Mouse (Mus musculus) cerebellum, adult 8-10 months (tissue): Measurements from ENCODE around the gene Acmsd.
"Not testable (repeated sequence)": the region's sequence is repeated elsewhere in the genome, so short reads cannot be mapped to it uniquely, and the experiment has no call there.

Experiments
- DNase-seq: peaks from one replicate; pipeline ENCODE4 v3.0.0; 2022

Gene Acmsd

DNA sequence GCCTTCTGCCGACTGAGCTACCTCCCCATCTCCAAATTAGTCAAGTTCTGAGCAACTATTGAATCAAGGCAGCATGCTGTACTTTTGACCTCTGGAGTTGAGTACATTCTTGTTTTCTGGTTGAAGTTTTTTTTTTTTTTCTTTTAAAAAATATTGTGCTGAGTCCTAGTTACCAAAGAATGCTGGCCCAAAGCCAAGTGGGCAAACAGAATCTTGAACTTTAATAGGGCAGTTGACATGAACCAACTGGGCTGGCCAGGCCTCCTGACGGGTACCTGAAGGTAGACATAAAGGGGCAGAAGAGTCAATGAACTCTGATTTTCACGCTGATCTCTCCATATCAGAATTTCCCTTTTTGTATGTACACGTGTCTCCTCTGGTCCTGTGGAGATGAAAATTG, at the start of gene Acmsd:
Acmsd (plus strand) TSS at position 318 of the 400 bp plus-strand sequence.
- no peak for DNase-seq

GRCm38 (mm10) chr1:127679498-127680133, 49.6 kb upstream of the Acmsd start, which contains the start of gene Tmem163:
Tmem163 (minus strand) TSS chr1:127679548.
- peak; percentile 71 for DNase-seq

DNA sequence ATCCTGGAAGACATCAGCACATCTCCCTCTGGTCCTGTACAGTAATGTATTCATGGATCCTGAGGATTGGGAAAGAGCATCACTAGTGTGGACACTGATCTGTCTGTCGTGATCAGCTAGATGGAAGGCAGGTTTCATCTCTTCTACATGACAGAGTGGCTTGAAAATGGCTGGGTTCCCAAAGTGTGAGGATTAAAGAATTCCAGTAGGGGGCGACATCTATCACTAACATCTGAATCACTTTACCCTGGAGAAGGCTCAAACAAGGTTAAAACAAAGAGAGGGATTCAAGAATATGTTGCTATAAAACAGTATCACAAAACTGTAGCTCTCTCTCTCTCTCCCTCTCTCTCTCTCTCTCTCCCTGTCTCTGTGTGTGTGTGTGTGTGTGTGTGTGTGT, 32.7 kb upstream of the Acmsd start:
- no peak for DNase-seq

- no peak for DNase-seq
Observed at GRCm38 (mm10) chr1:127702187-127702586, 27.0 kb upstream of the Acmsd start.

DNA sequence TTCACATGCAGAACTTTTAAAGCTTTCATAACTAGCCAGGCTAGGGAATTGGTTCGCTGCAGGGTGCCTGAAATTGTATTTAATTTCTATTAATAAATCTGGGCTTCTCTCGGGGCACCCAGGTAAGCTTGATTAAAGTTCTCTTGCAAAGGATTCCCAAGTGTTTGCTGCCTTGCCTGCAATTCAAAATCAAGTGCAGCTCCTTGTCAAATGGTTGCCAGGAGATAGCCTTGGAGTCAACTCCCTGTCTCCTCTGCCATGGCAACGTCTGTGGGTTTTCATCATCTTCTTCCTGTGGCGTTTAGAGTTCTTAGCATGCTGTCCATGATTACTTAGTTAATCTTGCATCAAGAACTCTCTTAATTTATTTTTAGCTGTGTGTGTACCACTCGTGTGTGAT, 22.9 kb upstream of the Acmsd start:
- DNase-seq: no peak

- no peak for DNase-seq
Observed at GRCm38 (mm10) chr1:127716441-127716840, 12.8 kb upstream of the Acmsd start.

DNA sequence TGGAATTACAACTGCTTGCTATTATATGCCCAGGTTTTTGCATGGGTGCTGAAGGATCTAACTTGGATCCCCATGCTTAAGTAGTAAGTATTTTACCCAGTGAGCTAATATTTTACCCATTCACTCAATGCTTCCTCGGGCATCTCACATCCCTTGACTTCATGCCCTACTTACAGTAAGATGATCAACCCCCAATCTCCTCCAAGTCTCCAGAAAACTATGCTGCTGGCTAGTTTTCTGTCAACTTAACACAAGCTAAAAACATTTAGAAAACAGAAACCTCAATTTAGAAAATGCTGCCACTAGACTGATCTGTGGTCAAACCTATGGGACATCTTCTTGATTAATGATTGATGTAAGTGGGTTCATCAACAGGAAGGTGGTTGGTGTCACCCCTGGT, 10.9 kb upstream of the Acmsd start:
- DNase-seq: no peak

DNA sequence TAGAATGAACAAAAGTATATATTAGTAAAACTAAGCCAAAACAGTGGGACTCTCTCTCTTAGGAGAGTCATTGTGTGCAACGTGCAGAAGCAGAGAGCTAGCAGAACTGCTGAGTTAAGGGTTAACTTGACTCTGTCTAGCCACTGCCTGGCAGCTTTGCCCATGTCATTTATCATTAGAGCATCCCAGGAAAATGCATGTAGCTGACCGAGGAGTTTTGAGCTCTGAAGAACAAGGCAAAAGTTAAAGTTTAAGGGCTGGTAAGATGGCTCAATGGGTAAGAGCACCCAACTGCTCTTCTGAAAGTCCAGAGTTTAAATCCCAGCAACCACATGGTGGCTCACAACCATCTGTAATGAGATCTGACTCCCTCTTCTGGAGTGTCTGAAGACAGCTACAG, 5.6 kb upstream of the Acmsd start:
- no peak for DNase-seq

DNA sequence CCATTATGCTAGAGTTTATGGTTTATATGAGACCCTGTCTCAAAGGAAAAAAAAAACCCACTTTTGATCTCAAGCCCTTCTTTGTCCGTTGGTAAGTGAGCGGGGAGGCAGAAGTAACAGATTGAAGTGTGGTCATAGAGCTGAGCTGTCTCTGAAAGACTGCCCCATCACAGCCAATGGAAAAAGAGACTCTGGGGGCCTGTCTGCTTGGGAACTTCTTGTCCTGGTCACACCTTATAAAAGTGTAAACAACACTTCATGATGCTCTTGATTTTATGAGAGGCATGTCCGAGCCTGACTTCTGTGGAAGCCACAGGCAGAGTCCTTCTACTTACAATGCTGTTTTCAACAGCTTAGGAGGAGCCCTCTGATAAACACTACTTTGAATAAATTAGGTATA, 1.9 kb downstream of the Acmsd start:
- DNase-seq: no peak

DNA sequence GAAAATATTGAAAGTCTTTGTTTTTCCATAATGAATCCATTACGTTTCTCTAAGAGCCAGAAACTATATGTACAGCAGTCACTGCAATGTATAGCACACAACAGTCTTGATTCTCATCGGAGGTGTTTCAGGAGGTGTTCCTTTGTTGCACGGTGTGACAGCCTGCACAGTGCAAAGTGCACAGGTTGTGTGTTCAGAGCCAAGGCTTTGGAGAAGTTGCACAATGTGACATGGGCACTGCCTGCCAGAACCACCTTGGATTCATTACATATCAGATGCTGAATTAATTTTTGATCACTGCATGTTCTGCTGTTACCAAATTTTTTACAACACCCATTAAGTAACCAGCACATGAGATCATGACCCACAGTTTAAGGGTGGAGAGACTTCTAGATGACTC, 3.2 kb downstream of the Acmsd start:
- DNase-seq: no peak

DNA sequence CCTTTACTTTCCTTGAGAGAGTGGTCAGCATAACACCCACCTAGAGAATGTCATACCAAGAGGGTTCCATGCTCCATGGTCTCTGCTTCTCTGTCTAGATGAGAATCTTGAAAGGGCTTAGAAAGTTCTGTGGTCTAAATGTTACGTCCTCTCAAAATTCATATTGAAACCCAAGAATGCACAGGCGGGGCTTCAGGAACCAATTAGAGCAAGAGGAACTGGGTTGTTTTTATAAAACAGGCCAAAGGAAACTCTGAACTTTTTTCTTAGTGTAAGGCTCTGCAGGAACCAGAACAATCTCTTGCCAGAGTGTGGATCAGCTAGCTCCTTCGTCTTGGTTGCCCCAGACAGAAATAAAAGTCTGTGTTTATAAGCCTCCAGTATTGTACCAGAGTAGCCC, 3.6 kb downstream of the Acmsd start:
- no peak for DNase-seq

GRCm38 (mm10) chr1:127735356-127735755, 6.1 kb downstream of the Acmsd start:
- DNase-seq: no peak

GRCm38 (mm10) chr1:127750401-127751102, 21.3 kb downstream of the Acmsd start:
- no peak for DNase-seq

GRCm38 (mm10) chr1:127755806-127756205, 26.6 kb downstream of the Acmsd start:
- DNase-seq: no peak

DNA sequence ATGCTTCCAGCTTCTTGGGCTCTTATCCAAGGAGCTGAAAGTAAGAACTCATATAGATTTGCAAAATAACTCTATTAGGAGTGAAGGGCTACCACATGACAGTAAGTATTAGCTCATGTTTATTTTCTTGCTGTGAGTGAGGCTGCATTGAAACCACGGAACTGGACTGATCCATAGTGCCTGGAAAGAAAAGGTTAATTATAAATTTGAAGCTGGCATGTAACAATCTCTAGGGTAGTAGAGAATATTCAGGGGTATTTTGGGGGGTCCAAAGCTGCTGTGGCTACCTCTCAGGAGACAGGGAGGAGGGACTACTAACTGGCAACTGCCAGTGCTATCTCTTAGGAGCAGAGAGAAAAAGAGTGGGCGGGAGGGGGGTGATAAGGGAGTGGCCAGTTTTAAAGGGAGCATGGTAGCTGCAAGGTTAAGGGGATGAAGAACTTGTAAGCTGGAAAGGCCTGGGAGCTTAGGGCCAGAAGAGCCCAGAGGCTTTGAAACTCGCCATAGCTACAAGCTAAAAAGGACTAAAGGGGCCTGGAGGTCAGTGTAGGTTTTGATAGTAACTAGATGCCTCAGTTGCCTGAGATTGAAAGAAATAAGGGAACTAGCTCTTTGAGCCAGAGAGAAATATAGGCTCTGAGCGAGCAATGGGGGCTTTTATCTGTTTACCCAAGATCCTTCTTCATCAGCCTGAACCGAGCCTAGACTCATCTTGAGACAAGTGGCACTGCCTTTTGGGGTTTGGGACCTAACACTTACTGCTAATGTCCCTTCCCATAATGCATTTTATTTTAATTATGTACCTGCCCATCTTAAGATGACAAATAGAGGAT, 27.3 kb downstream of the Acmsd start:
- no peak for DNase-seq

GRCm38 (mm10) chr1:127757164-127757545, 27.9 kb downstream of the Acmsd start:
- not testable (repeated sequence) for DNase-seq

DNA sequence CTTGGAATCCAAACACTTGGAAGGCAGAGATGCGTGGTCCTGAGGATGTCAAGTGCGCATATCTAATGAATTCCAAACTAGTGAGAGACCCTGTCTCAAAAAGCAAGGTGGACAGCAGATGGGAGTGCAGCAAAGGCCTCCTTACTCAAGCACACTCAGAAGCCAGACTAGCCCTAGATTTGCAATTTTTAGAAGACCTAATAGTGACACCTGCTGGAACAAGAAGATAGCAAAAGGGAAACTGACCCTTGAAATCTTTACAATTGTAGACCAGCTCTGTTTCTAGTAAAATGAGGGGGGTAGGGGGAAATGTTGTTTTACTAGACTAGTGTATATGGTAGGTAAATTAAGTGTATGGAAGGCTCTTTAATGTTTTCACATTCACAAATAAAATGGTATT, 36.3 kb downstream of the Acmsd start:
- no peak for DNase-seq

- no peak for DNase-seq
Observed at GRCm38 (mm10) chr1:127766741-127767140, 37.5 kb downstream of the Acmsd start.

- no peak for DNase-seq
Observed at GRCm38 (mm10) chr1:127773198-127773802, 44.1 kb downstream of the Acmsd start.

GRCm38 (mm10) chr1:127773803-127774500, 44.7 kb downstream of the Acmsd start, which contains the start of gene Ccnt2:
Ccnt2 (plus strand) TSS chr1:127774164.
- peak; percentile 98 for DNase-seq

DNA sequence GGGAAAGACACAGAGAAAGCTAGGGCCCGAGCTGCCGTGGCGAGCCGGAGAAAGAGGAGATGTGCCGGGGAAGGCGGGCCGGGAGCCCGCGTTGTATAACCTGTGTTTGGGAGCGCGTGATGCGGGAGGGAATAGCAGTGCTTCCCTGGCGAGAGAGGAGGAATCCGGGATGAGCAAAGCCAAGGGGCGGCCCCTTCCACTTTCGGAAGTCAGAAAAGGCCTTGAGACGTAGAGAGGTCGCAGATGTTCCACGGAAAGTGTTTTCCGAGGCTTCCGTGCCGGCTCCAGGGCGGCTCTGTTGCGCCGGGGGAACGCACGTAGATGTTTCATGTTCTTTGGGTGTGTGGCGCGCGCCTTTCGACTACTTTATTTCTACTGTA, 45.3 kb downstream of the Acmsd start:
- DNase-seq: no peak

GRCm38 (mm10) chr1:127775206-127775720, 46.0 kb downstream of the Acmsd start:
- DNase-seq: no peak
